Mouse (Mus musculus) activated CD4-positive, CD25-positive, alpha-beta regulatory T cell, adult 4 months (primary cell): Measurements from ENCODE around the gene Ano3. TPM values are rescaled to one million over a fixed set of nuclear protein-coding genes. Genes with fewer than 3 reads are reported as not detected.
"Not testable (repeated sequence)": the region's sequence is repeated elsewhere in the genome, so short reads cannot be mapped to it uniquely, and the experiment has no call there.

Experiments used
- ATAC-seq: one replicate; pipeline ENCODE4 v1.8.0; 2017
- polyA plus RNA-seq, 2 experiments: library from polyadenylated mRNA; unstranded; fragments of 100-300 nt; shearing (Covaris generic); gene quantifications; one replicate each; pipeline ENCODE4 v1.2.1; 2017

Gene Ano3
- polyA plus RNA-seq, result not detected

GRCm38 (mm10) chr2:110950823-110951222 is at the start of gene Ano3:
Ano3 (minus strand) TSS chr2:110950923.
- ATAC-seq, result not testable (repeated sequence)

- no peak for ATAC-seq
Measured at GRCm38 (mm10) chr2:110990071-110990470, 39.3 kb upstream of the Ano3 start.

GRCm38 (mm10) chr2:110989539-110989938 is 38.8 kb upstream of the Ano3 start:
- no peak for ATAC-seq

- no peak for ATAC-seq
Measured at GRCm38 (mm10) chr2:110985853-110986271, 35.1 kb upstream of the Ano3 start.

- ATAC-seq, result no peak
Measured at GRCm38 (mm10) chr2:110981733-110982132, 31.0 kb upstream of the Ano3 start.

- ATAC-seq, result no peak
Measured at GRCm38 (mm10) chr2:110979610-110980009, 28.9 kb upstream of the Ano3 start.

- no peak for ATAC-seq
Measured at GRCm38 (mm10) chr2:110976871-110977270, 26.1 kb upstream of the Ano3 start.

GRCm38 (mm10) chr2:110970158-110970557 is 19.4 kb upstream of the Ano3 start:
- ATAC-seq, result no peak

- ATAC-seq, result no peak
Measured at GRCm38 (mm10) chr2:110965398-110965797, 14.7 kb upstream of the Ano3 start.

GRCm38 (mm10) chr2:110950432-110950803 is 305 bp downstream of the Ano3 start:
- ATAC-seq, result no peak

GRCm38 (mm10) chr2:110949679-110950431 is 868 bp downstream of the Ano3 start:
- no peak for ATAC-seq

GRCm38 (mm10) chr2:110945171-110945570 is 5.6 kb downstream of the Ano3 start:
- ATAC-seq, result no peak

GRCm38 (mm10) chr2:110935691-110936090 is 15.0 kb downstream of the Ano3 start:
- no peak for ATAC-seq

- no peak for ATAC-seq
Measured at GRCm38 (mm10) chr2:110929126-110929525, 21.6 kb downstream of the Ano3 start.

- no peak for ATAC-seq
Measured at GRCm38 (mm10) chr2:110909506-110909905, 41.2 kb downstream of the Ano3 start.

GRCm38 (mm10) chr2:110906473-110906872 is 44.2 kb downstream of the Ano3 start:
- no peak for ATAC-seq

- ATAC-seq, result no peak
Measured at GRCm38 (mm10) chr2:110896477-110897270, 54.0 kb downstream of the Ano3 start.

- no peak for ATAC-seq
Measured at GRCm38 (mm10) chr2:110871650-110872049, 79.1 kb downstream of the Ano3 start.

- ATAC-seq, result no peak
Measured at GRCm38 (mm10) chr2:110865584-110865983, 85.1 kb downstream of the Ano3 start.

- ATAC-seq, result no peak
Measured at GRCm38 (mm10) chr2:110863376-110863775, 87.3 kb downstream of the Ano3 start.

- no peak for ATAC-seq
Measured at GRCm38 (mm10) chr2:110839559-110840243, 111.0 kb downstream of the Ano3 start.

- ATAC-seq, result no peak
Measured at GRCm38 (mm10) chr2:110816189-110816588, 134.5 kb downstream of the Ano3 start.

GRCm38 (mm10) chr2:110814964-110815363 is 135.8 kb downstream of the Ano3 start:
- ATAC-seq, result no peak
